Mouse (Mus musculus) intestine, embryonic 14.5 days (tissue): Measurements from ENCODE around the gene Hoxa1. TPM values are rescaled to one million over a fixed set of nuclear protein-coding genes. Genes with fewer than 3 reads are reported as not detected.

Experiments
- ATAC-seq: fragments of 200-750 bp; cut with Nextera tagmentation; replicated peaks from 2 replicates; pipeline ENCODE4 v1.8.0; 2017; ENCODE audit warnings: low read depth, moderate number of reproducible peaks, moderate TSS enrichment, moderate library complexity; ENCODE audit not compliant: low FRiP score, low TSS enrichment
- DNase-seq: peaks from one replicate; pipeline ENCODE4 v3.0.0-alpha.2; 2018; ENCODE audit warnings: low spot score
- H3K27ac ChIP-seq: fragments of 300-500 bp; sonication (generic); 2 replicates; pipeline ENCODE4 v1.5.1; 2014; ENCODE audit warnings: low read depth, mild to moderate bottlenecking, control low read depth
- H3K27me3 ChIP-seq: fragments of 300-500 bp; sonication (generic); replicated peaks from 2 replicates; pipeline ENCODE4 v1.6.1; 2014; ENCODE audit warnings: low read length, control low read depth; ENCODE audit not compliant: control insufficient read depth, insufficient read depth
- H3K36me3 ChIP-seq: fragments of 300-500 bp; sonication (generic); 2 replicates; pipeline ENCODE4 v1.6.1; 2014; ENCODE audit warnings: low read length, control low read depth; ENCODE audit not compliant: control insufficient read depth, insufficient read depth
- H3K4me1 ChIP-seq: fragments of 300-500 bp; sonication (generic); replicated peaks from 2 replicates; pipeline ENCODE4 v1.6.1; 2014; ENCODE audit warnings: low read length, control low read depth, mixed read lengths; ENCODE audit not compliant: control insufficient read depth, insufficient read depth
- H3K4me2 ChIP-seq: fragments of 300-500 bp; sonication (generic); 2 replicates; pipeline ENCODE4 v1.6.1; 2014; ENCODE audit warnings: low read length
- H3K4me3 ChIP-seq: fragments of 300-500 bp; sonication (generic); 2 replicates; pipeline ENCODE4 v1.5.1; 2014; ENCODE audit warnings: low read depth, low read length, control low read depth, mixed read lengths
- H3K9ac ChIP-seq: fragments of 300-500 bp; sonication (generic); 2 replicates; pipeline ENCODE4 v1.6.1; 2014; ENCODE audit warnings: mild to moderate bottlenecking, low read length
- H3K9me3 ChIP-seq: fragments of 300-500 bp; sonication (generic); 2 replicates; pipeline ENCODE4 v1.6.1; 2016; ENCODE audit warnings: low read length, control low read depth; ENCODE audit not compliant: control insufficient read depth
- WGBS: fragments of 180-500 bp; shearing (Covaris S2); extraction: QIAGEN DNeasy Blood & Tissue Kit; methylation state at CpG from one replicate; pipeline ENCODE4 v1.1.7; 2014; 5-methylcytosine and 5-hydroxymethylcytosine counted together
- polyA plus RNA-seq: library from polyadenylated mRNA; unstranded; fragments of >200 nt; fragmentation: Nextera tagmentation; extraction: Ambion mirVana; gene quantifications from 2 replicates; pipeline ENCODE4 v1.2.1, GENCODE M21; 2014

Hoxa1 gene
- polyA plus RNA-seq, 1 experiment from 2014 or later, result 1.4 TPM

- H3K4me3 ChIP-seq, result peak overlapping the region; percentile 61
- peak overlapping the region; percentile 70 for H3K4me2 ChIP-seq
- ATAC-seq (no peak), DNase-seq (peak; percentile 79)
- H3K9ac ChIP-seq, result peak overlapping the region; percentile 85
- H3K36me3 ChIP-seq, result 0 out of 2 replicates have a peak, but pooled peaks cover 9% of the 10 kb centered on the region
- peak overlapping the region; percentile 97 for H3K27ac ChIP-seq
- H3K4me1 ChIP-seq, result peaks cover 23% of the 10 kb centered on the region
- 14% methylated on average over 9 of the region's 9 CpGs for WGBS
- no peaks in the 10 kb centered on the region for H3K27me3 ChIP-seq
- H3K9me3 ChIP-seq, result no peaks in the 10 kb centered on the region
Measured at GRCm38 (mm10) chr6:52177806-52178205, 19.7 kb upstream of the Hoxa1 start.

- WGBS, result 1% methylated on average over 36 of the region's 36 CpGs
Measured at GRCm38 (mm10) chr6:52177061-52177735, 19.1 kb upstream of the Hoxa1 start, which contains the start of gene 5730596B20Rik. 5730596B20Rik (plus strand) TSS chr6:52177498.

GRCm38 (mm10) chr6:52176391-52176790 lies 18.3 kb upstream of the Hoxa1 start:
- Histone ChIP-seq H3K27ac (peak overlapping the region; percentile 97), H3K9ac (peak overlapping the region; percentile 85), H3K4me1 (peaks cover 27% of the 10 kb centered on the region), H3K4me2 (peak overlapping the region; percentile 70), H3K36me3 (0 out of 2 replicates have a peak, but pooled peaks cover 4% of the 10 kb centered on the region), H3K9me3 (no peaks in the 10 kb centered on the region), H3K27me3 (no peaks in the 10 kb centered on the region), H3K4me3 (peak overlapping the region; percentile 61)
- ATAC-seq, result no peak
- 2% methylated on average over 6 of the region's 6 CpGs for WGBS
- DNase-seq, result peak; percentile 71

More at GRCm38 (mm10) chr6:52177061-52177735, 19.1 kb upstream of the Hoxa1 start, which contains the start of gene 5730596B20Rik:
- H3K4me2 ChIP-seq, result peak within 1 kb of the TSS; percentile 70
- peak; percentile 84 for DNase-seq
- no peak for ATAC-seq
- 0 out of 2 replicates have a peak, but pooled peaks cover 9% of the 10 kb centered on the region for H3K36me3 ChIP-seq
- H3K27ac ChIP-seq, result peak within 1 kb of the TSS; percentile 97
- H3K4me3 ChIP-seq, result peak within 1 kb of the TSS; percentile 61
- no peaks in the 10 kb centered on the region for H3K9me3 ChIP-seq
- peaks cover 26% of the 10 kb centered on the region for H3K4me1 ChIP-seq
- H3K9ac ChIP-seq, result peak within 1 kb of the TSS; percentile 85
- H3K27me3 ChIP-seq, result no peaks in the 10 kb centered on the region

- DNase-seq (peak; percentile 84), ATAC-seq (peak; percentile 48)
- H3K4me3 ChIP-seq, result peak overlapping the region; percentile 61
- WGBS, result under 1% methylated on average over 26 of the region's 35 CpGs
- H3K9me3 ChIP-seq, result no peaks in the 10 kb centered on the region
- peak overlapping the region; percentile 85 for H3K9ac ChIP-seq
- 0 out of 2 replicates have a peak, but pooled peaks cover 4% of the 10 kb centered on the region for H3K36me3 ChIP-seq
- H3K27me3 ChIP-seq, result no peaks in the 10 kb centered on the region
- peaks cover 26% of the 10 kb centered on the region for H3K4me1 ChIP-seq
- peak overlapping the region; percentile 70 for H3K4me2 ChIP-seq
- peak overlapping the region; percentile 97 for H3K27ac ChIP-seq
Measured at GRCm38 (mm10) chr6:52175864-52176263, 17.7 kb upstream of the Hoxa1 start.

GRCm38 (mm10) chr6:52174968-52175751 lies 17.0 kb upstream of the Hoxa1 start:
- Histone ChIP-seq H3K9ac (peak overlapping the region; percentile 85), H3K36me3 (0 out of 2 replicates have a peak, but pooled peaks cover 4% of the 10 kb centered on the region), H3K9me3 (no peaks in the 10 kb centered on the region), H3K27me3 (no peaks in the 10 kb centered on the region), H3K27ac (peak overlapping the region; percentile 97), H3K4me2 (peak overlapping the region; percentile 70), H3K4me1 (peaks cover 26% of the 10 kb centered on the region), H3K4me3 (peak overlapping the region; percentile 61)
- 2% methylated on average over 40 of the region's 41 CpGs for WGBS
- DNase-seq (peak; percentile 90), ATAC-seq (peak; percentile 77)

- H3K4me2 ChIP-seq, result peak overlapping the region; percentile 70
- DNase-seq (peak; percentile 62), ATAC-seq (no peak)
- no peaks in the 10 kb centered on the region for H3K27me3 ChIP-seq
- peaks cover 29% of the 10 kb centered on the region for H3K4me1 ChIP-seq
- peak overlapping the region; percentile 61 for H3K4me3 ChIP-seq
- WGBS, result 3% methylated on average over 4 of the region's 4 CpGs
- H3K9me3 ChIP-seq, result no peaks in the 10 kb centered on the region
- peak overlapping the region; percentile 85 for H3K9ac ChIP-seq
- H3K36me3 ChIP-seq, result no peaks in the 10 kb centered on the region
- peak overlapping the region; percentile 88 for H3K27ac ChIP-seq
Measured at GRCm38 (mm10) chr6:52173648-52174047, 15.5 kb upstream of the Hoxa1 start.

GRCm38 (mm10) chr6:52172501-52172900 lies 14.4 kb upstream of the Hoxa1 start:
- H3K4me2 ChIP-seq, result peak overlapping the region; percentile 70
- 2% methylated on average over 35 of the region's 35 CpGs for WGBS
- H3K4me3 ChIP-seq, result peak overlapping the region; percentile 61
- H3K36me3 ChIP-seq, result no peaks in the 10 kb centered on the region
- peaks cover 38% of the 10 kb centered on the region for H3K4me1 ChIP-seq
- ATAC-seq, result peak; percentile 64
- peak overlapping the region; percentile 88 for H3K27ac ChIP-seq
- DNase-seq, result peak; percentile 96
- H3K9me3 ChIP-seq, result no peaks in the 10 kb centered on the region
- peak overlapping the region; percentile 85 for H3K9ac ChIP-seq
- 0 out of 2 replicates have a peak, but pooled peaks cover 6% of the 10 kb centered on the region for H3K27me3 ChIP-seq

GRCm38 (mm10) chr6:52171938-52172337 lies 13.8 kb upstream of the Hoxa1 start:
- H3K36me3 ChIP-seq, result no peaks in the 10 kb centered on the region
- H3K9ac ChIP-seq, result peak overlapping the region; percentile 85
- H3K4me2 ChIP-seq, result peak overlapping the region; percentile 70
- WGBS, result 11% methylated on average over 7 of the region's 7 CpGs
- peak overlapping the region; percentile 61 for H3K4me3 ChIP-seq
- no peaks in the 10 kb centered on the region for H3K9me3 ChIP-seq
- peaks cover 38% of the 10 kb centered on the region for H3K4me1 ChIP-seq
- DNase-seq (no peak), ATAC-seq (no peak)
- H3K27me3 ChIP-seq, result 0 out of 2 replicates have a peak, but pooled peaks cover 6% of the 10 kb centered on the region
- peak overlapping the region; percentile 88 for H3K27ac ChIP-seq
